Mouse (Mus musculus): Measurements from ENCODE around the gene Dcn. TPM values are rescaled to one million over a fixed set of nuclear protein-coding genes. Genes with fewer than 3 reads are reported as not detected.

The Dcn gene
- polyA plus RNA-seq, 1 experiment from 2014 or later: 129 TPM

DNA sequence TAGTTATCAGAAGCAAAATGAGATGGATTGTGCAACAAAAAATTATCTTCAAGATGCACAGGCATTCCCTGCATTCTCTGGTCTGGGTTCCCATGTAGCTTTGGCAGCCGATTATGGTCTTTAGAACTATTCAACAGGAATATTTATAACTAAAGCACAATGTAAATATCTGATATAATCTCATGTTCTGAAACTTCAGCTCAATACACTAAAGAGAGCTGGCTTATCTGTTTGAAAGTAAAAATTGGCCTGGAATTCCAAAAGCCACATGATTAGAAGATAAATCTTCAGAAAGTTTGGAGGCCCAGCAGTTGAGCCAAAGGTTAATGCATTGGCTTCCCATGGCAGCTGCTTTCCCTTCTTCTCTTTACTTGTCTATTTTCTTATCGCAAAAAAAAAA, 4.6 kb downstream of the Dcn start:
- Histone ChIP-seq H3K4me1 (no peaks in the 10 kb centered on the region), H3K4me2 (no peak overlapping the region), H3K9me3 (replicated peaks) (no peaks in the 10 kb centered on the region), H3K36me3 (no peaks in the 10 kb centered on the region), H3K27me3 (replicated peaks) (no peaks in the 10 kb centered on the region), H3K4me3 (replicated peaks) (no peak overlapping the region), H3K9ac (replicated peaks) (no peak overlapping the region), H3K27ac (replicated peaks) (no peak overlapping the region)
- WGBS: 81% methylated on average over 2 of the region's 2 CpGs
- ATAC-seq (ENCODE audit: low FRiP score): no peak

DNA sequence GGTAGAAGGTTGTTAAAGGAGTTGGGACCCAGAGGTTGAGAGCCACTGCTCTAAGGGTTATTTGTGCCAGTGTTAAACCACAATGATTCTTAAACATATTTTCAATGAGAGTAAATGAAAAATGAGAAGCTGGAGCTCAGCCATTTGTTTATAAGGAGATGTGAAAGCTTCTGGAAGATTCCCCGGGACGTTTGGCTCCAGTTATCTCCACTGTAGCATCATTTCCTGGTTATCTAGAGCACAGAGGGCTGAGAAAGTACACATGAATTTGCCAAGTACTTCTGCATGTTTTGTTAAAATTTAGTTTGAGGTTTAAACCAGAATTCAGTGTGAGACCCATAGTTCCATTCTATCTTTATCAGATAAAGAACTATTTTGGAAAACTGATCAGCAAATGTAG, 5.7 kb downstream of the Dcn start:
- ATAC-seq (ENCODE audit: low FRiP score): no peak
- Histone ChIP-seq H3K9ac (replicated peaks) (no peak overlapping the region), H3K4me1 (no peaks in the 10 kb centered on the region), H3K27ac (replicated peaks) (no peak overlapping the region), H3K36me3 (no peaks in the 10 kb centered on the region), H3K4me2 (no peak overlapping the region), H3K4me3 (replicated peaks) (no peak overlapping the region), H3K27me3 (replicated peaks) (no peaks in the 10 kb centered on the region), H3K9me3 (replicated peaks) (no peaks in the 10 kb centered on the region)
- 80% methylated on average over 2 of the region's 2 CpGs for WGBS

DNA sequence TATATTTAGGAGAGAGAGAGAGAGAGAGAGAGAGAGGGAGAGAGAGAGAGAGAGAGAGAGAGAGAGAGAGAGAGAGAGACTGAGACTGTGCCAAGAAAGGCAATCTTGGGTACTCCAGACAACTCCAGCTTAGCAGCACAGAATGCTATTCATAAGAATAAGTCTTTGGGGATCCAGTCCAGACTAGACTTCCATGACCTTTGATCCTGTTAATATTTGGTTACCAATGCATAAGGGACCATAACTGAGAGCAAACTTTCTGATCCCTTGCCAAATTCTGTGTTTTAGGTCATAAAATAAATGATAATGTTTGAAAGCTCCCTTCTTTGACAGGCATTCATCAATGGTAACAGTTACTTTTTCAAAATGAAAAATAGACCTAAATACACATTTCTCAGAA, 6.7 kb downstream of the Dcn start:
- H3K27ac ChIP-seq (replicated peaks): no peak overlapping the region
- H3K36me3 ChIP-seq: no peaks in the 10 kb centered on the region
- no peaks in the 10 kb centered on the region for H3K9me3 ChIP-seq (replicated peaks)
- no peaks in the 10 kb centered on the region for H3K27me3 ChIP-seq (replicated peaks)
- no peak for ATAC-seq (ENCODE audit: low FRiP score)
- no peak overlapping the region for H3K4me2 ChIP-seq
- H3K4me3 ChIP-seq (replicated peaks): no peak overlapping the region
- no peaks in the 10 kb centered on the region for H3K4me1 ChIP-seq
- H3K9ac ChIP-seq (replicated peaks): no peak overlapping the region

DNA sequence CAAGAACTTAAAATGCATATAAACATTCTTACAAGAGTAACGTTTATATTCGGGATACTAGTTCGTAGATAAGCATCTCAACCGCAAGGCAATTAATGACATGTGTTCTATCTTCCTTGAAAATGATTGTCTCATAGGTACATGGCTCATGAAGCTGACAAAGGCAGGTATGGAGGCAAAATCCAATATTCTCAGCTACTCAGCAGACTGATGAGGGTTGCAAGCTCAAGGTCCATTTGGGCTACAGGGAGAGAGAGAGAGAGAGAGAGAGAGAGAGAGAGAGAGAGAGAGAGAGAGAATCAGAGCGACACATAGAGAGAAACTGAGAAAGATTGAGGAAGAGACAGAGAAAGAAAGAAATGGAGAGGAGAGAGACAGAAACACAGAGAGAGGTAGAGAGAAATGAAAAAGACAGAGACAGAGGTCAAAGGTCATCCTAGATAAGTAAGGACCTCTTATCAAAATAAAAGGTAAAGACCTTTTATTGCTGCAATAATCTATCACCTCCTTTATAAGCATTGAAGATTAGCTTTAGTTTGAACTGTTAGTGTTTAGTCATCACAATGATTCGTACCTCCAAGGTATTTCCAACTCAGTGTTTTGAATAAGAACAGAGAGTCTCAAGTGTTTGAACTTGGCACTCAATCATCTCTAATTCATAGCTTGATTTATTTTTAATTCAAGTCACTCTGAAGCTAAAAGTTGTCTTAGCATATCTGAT, 8.0 kb downstream of the Dcn start:
- no peaks in the 10 kb centered on the region for H3K9me3 ChIP-seq (replicated peaks)
- no peaks in the 10 kb centered on the region for H3K36me3 ChIP-seq
- no peak overlapping the region for H3K4me2 ChIP-seq
- no peak overlapping the region for H3K4me3 ChIP-seq (replicated peaks)
- no peak overlapping the region for H3K9ac ChIP-seq (replicated peaks)
- WGBS: 89% methylated on average over 6 of the region's 6 CpGs
- no peak for ATAC-seq (ENCODE audit: low FRiP score)
- H3K4me1 ChIP-seq: no peaks in the 10 kb centered on the region
- H3K27me3 ChIP-seq (replicated peaks): no peaks in the 10 kb centered on the region
- no peak overlapping the region for H3K27ac ChIP-seq (replicated peaks)

DNA sequence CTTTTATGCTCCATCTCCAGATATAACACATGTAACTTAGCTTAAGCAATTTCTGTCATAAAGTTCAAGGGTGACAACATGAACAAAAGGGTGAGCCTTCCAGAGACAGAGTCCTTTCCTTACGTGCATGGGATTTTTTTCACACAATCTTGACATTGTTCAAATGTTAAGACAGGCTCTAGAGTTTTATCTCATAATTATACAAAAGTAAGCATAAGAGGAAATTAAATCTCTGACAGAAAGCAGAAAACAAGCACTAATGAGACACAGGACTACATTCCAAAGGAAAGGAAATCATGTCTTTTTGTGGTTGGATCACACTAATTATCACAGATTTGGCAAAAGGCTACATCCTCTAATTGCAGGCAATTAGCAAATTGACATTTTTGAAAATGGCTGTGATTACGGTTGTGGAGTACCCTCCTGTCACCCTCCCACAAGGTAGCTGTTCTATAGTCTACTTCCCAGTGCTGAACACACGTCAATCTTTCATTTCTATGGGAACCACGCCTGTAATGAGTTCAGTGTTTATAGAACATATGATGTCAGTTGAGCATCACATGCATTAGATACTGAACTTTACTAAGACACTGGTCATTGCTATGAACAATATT, 13.1 kb downstream of the Dcn start:
- no peaks in the 10 kb centered on the region for H3K27me3 ChIP-seq (replicated peaks)
- H3K4me3 ChIP-seq (replicated peaks): no peak overlapping the region
- H3K27ac ChIP-seq (replicated peaks): no peak overlapping the region
- no peaks in the 10 kb centered on the region for H3K4me1 ChIP-seq
- WGBS: 81% methylated on average over 4 of the region's 4 CpGs
- H3K9me3 ChIP-seq (replicated peaks): no peaks in the 10 kb centered on the region
- H3K9ac ChIP-seq (replicated peaks): no peak overlapping the region
- ATAC-seq (ENCODE audit: low FRiP score): no peak
- no peak overlapping the region for H3K4me2 ChIP-seq
- H3K36me3 ChIP-seq: no peaks in the 10 kb centered on the region

DNA sequence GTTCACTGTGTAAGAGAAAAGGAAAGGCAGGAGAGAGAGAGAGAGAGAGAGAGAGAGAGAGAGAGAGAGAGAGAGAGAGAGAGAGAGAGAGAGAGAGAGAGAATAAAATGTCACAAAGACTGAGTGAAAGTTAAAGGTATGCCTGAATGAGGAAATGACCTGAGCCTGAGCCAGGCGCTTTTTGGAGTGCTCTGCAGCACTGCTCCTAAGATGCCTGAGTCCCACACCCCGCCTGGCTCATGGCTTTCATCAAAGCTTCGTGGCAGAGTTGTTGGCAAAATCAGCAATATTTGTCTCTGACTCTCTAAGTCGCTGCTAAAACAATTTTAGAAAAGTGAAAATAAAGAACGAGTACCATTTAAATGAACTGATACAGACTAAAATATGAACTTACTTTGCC, 18.2 kb downstream of the Dcn start:
- no peaks in the 10 kb centered on the region for H3K36me3 ChIP-seq
- WGBS: 69% methylated on average over 5 of the region's 5 CpGs
- no peaks in the 10 kb centered on the region for H3K27me3 ChIP-seq (replicated peaks)
- H3K9me3 ChIP-seq (replicated peaks): no peaks in the 10 kb centered on the region
- no peak overlapping the region for H3K27ac ChIP-seq (replicated peaks)
- no peak for ATAC-seq (ENCODE audit: low FRiP score)
- no peak overlapping the region for H3K9ac ChIP-seq (replicated peaks)
- H3K4me2 ChIP-seq: no peak overlapping the region
- no peak overlapping the region for H3K4me3 ChIP-seq (replicated peaks)
- H3K4me1 ChIP-seq: no peaks in the 10 kb centered on the region

DNA sequence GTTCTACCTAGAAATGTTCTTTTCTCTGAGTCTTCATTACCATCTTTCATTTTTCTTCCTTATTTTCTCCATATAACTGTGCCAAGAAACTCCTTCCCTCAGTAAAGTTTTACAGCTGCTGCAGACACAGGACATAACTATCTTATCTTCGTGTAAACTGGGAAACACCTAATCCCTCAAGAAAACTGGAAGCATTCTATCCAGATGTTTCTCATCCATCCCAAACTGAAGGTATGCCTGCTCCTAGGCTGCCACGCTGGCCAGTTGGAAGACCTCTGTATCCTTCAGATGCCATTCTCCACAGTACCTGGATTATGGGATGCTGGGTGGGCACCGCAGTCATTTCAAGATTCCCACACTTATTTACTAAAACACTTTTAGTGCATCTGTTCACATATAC, 44.0 kb downstream of the Dcn start:
- 89% methylated on average over 3 of the region's 3 CpGs for WGBS
- no peaks in the 10 kb centered on the region for H3K4me1 ChIP-seq

DNA sequence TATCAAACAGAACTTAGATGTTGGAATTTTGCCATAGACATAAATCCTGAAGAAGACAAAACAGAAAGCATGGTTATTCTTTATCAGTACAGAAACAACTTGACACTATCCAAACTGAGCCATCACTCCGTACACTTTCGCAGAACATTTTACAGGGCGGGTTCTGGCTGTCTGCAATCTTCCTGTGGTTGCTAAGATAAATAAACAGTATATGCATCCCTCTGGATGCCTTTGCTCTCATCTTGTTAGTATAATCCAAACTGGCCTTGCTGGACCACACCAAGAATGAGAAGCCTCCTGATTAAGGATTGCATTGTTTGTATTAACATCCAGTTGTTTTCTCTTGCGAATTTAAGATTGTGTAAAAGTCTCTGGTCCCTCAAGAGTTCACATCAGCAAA, 56.3 kb downstream of the Dcn start:
- Histone ChIP-seq H3K9ac (replicated peaks) (no peak overlapping the region), H3K9me3 (replicated peaks) (no peaks in the 10 kb centered on the region), H3K27ac (replicated peaks) (no peak overlapping the region), H3K36me3 (no peaks in the 10 kb centered on the region), H3K4me3 (replicated peaks) (no peak overlapping the region), H3K27me3 (replicated peaks) (no peaks in the 10 kb centered on the region), H3K4me1 (no peaks in the 10 kb centered on the region), H3K4me2 (no peak overlapping the region)
- WGBS: 82% methylated on average over 4 of the region's 4 CpGs
- no peak for ATAC-seq (ENCODE audit: low FRiP score)

More for the DNA sequence above, 44.0 kb downstream of the Dcn start:
- Histone ChIP-seq H3K9ac (replicated peaks) (no peak overlapping the region), H3K4me3 (replicated peaks) (no peak overlapping the region), H3K27ac (replicated peaks) (no peak overlapping the region), H3K4me2 (no peak overlapping the region), H3K36me3 (no peaks in the 10 kb centered on the region), H3K9me3 (replicated peaks) (no peaks in the 10 kb centered on the region), H3K27me3 (replicated peaks) (no peaks in the 10 kb centered on the region)
- ATAC-seq (ENCODE audit: low FRiP score): no peak

DNA sequence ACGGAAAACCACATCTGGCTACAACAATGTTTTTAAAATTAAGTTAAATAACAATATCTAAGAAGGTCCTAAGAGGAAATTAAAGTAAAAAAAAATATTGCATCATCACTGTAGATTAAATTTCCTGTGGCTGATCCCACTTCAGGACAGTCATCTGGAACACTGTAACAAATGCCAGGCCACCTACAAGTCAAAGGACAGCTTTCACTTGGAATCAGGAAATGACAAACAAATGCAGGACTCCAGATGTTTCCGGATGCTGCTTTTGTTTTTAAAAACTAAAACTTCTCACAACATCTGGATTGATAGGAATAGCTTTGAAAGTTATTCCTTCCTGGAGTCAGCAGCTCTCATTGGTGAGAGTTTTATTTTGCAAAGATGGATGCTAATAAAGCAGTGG, 57.5 kb downstream of the Dcn start:
- Histone ChIP-seq H3K27me3 (replicated peaks) (no peaks in the 10 kb centered on the region), H3K4me3 (replicated peaks) (no peak overlapping the region), H3K27ac (replicated peaks) (no peak overlapping the region), H3K9ac (replicated peaks) (no peak overlapping the region), H3K4me2 (no peak overlapping the region), H3K4me1 (no peaks in the 10 kb centered on the region), H3K9me3 (replicated peaks) (no peaks in the 10 kb centered on the region), H3K36me3 (no peaks in the 10 kb centered on the region)
- ATAC-seq (ENCODE audit: low FRiP score): no peak
- 80% methylated on average over 2 of the region's 2 CpGs for WGBS

DNA sequence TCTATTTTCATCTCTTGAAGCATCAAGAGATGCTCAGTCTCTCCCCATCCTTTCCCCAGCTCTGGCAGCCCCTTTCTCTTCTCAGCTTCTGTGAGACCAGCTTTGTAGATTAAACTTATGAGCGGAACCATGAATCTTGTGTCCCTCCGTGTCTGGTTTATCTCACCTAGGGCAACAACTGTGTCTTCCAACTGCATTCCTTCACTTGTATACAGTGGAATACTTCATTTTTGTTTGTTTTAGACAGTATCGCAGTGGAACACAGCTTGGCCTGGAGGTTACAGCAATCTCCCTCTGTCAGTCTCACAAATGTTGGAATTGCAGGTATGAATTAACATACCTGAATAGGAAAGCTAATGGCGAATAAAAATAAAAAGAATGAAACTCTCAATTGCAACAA, 58.8 kb downstream of the Dcn start:
- no peaks in the 10 kb centered on the region for H3K27me3 ChIP-seq (replicated peaks)
- ATAC-seq (ENCODE audit: low FRiP score): no peak
- no peak overlapping the region for H3K9ac ChIP-seq (replicated peaks)
- 94% methylated on average over 4 of the region's 4 CpGs for WGBS
- H3K27ac ChIP-seq (replicated peaks): no peak overlapping the region
- H3K9me3 ChIP-seq (replicated peaks): no peaks in the 10 kb centered on the region
- no peaks in the 10 kb centered on the region for H3K36me3 ChIP-seq
- H3K4me3 ChIP-seq (replicated peaks): no peak overlapping the region
- H3K4me1 ChIP-seq: no peaks in the 10 kb centered on the region
- no peak overlapping the region for H3K4me2 ChIP-seq

DNA sequence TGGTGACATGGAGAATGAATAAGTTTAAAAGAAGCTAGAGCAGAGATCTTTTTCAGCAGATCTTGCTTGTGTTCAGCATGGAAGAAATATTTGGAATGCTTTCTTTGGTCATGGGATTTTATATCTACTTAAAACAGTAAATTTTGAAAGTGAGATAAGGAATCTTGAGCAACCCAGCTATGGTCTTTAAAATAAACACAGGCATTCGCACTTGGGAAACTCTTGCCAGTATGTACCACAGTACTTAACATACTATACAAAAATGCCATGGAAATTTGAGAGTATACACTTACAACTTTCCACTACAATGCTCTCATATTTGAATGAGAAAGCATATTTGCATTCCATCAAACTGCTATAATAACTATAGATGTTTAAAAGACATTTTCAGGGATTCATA, 68.3 kb downstream of the Dcn start:
- ATAC-seq (ENCODE audit: low FRiP score): no peak
- Histone ChIP-seq H3K9me3 (replicated peaks) (no peaks in the 10 kb centered on the region), H3K27me3 (replicated peaks) (no peaks in the 10 kb centered on the region), H3K27ac (replicated peaks) (no peak overlapping the region), H3K4me1 (no peaks in the 10 kb centered on the region), H3K9ac (replicated peaks) (no peak overlapping the region), H3K4me2 (no peak overlapping the region), H3K4me3 (replicated peaks) (no peak overlapping the region), H3K36me3 (no peaks in the 10 kb centered on the region)
- 88% methylated on average over 1 of the region's 1 CpGs for WGBS

DNA sequence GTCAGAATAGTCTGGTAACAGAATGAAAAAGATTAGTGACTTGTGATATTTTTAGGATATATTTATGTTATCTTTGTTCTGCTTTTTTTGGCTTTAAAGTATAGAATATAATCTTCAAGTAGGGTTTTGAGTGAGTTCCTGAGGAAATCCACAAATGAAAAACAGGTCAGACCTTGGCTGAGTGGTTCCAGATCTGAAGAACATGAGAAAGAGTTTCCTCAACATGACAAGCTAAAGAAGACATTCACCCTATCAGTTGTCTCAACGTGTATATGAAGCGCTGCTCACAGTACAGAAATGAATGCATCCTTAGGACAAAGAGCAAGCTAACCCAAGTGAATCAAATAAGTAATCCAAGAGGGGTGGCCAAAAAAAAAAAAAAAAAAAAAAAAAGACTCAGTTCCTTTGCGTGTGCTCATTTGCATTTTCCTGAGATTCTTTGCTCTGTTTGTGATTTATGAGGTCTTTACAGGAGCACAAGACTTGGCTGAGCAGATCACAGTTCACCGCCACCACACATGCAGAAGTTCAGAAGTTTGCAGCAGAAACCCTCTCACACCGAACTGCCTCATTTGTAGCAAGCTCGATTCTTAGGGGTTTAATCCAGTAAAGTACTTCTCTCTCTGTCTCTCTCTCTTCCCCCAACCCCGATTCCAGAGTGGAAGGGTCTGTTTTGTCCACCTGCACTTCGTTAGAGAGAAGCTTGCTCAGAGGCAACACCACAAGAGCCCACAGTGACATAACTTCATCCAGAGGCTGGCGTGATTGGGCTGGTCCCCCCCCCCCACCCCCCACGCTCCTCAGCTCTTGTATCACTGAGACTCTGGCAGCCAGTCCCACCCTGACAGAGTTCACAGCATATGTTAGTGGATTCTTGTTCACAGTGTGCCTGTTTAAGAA, 85.8 kb downstream of the Dcn start, which contains the start of gene Lum:
Lum (plus strand) TSS at position 172 of the 900 bp plus-strand sequence.
- H3K9ac ChIP-seq (replicated peaks): no peak within 1 kb of the TSS
- H3K4me1 ChIP-seq: no peaks in the 10 kb centered on the region
- H3K9me3 ChIP-seq (replicated peaks): no peaks in the 10 kb centered on the region
- no peaks in the 10 kb centered on the region for H3K27me3 ChIP-seq (replicated peaks)
- no peak within 1 kb of the TSS for H3K27ac ChIP-seq (replicated peaks)
- H3K36me3 ChIP-seq: no peaks in the 10 kb centered on the region
- 47% methylated on average over 10 of the region's 10 CpGs for WGBS
- 0 out of 2 replicates have a peak within 1 kb of the TSS, but pooled peaks have one; percentile 11 for H3K4me2 ChIP-seq
- ATAC-seq (ENCODE audit: low FRiP score): no peak
- no peak within 1 kb of the TSS for H3K4me3 ChIP-seq (replicated peaks)

All from neural tube, embryonic 15.5 days (tissue).